Mouse (Mus musculus) lung, adult 2 months (tissue): ENCODE results near the gene Adm. TPM values are rescaled to one million over a fixed set of nuclear protein-coding genes. Genes with fewer than 3 reads are reported as not detected.

Experiments used
- DNase-seq: peaks from one replicate; pipeline ENCODE4 v3.0.0; 2022
- H3K4me1 ChIP-seq: fragments of 200-500 bp; 2 replicates; pipeline ENCODE4 v1.6.1; 2011; ENCODE audit warnings: low read length; ENCODE audit not compliant: control insufficient read depth, insufficient read depth
- H3K4me3 ChIP-seq: fragments of 200-500 bp; replicated peaks from 2 replicates; pipeline ENCODE3; 2011; ENCODE audit warnings: low read depth, mild to moderate bottlenecking, control low read depth, low read length; ENCODE audit errors: extremely low read depth
- CTCF ChIP-seq: fragments of 200-500 bp; IDR thresholded peaks from 2 replicates; pipeline ENCODE4 v1.5.1; 2011; ENCODE audit warnings: mild to moderate bottlenecking, low read length, control low read depth; ENCODE audit not compliant: insufficient read depth
- POLR2A ChIP-seq: fragments of 200-500 bp; IDR thresholded peaks from 2 replicates; pipeline ENCODE4 v1.6.1; 2011; ENCODE audit warnings: low read depth, mild to moderate bottlenecking, control low read depth, low read length, borderline replicate concordance; ENCODE audit errors: extremely low read depth
- WGBS: fragments of 180-500 bp; shearing (Covaris S2); methylation state at CpG from one replicate; pipeline ENCODE4 v1.1.7; 2018; 5-methylcytosine and 5-hydroxymethylcytosine counted together
- polyA plus RNA-seq: library from polyadenylated mRNA; depleted of rRNA; stranded (reverse); fragments of >200 nt; gene quantifications from 2 replicates; pipeline ENCODE4 v1.2.3, GENCODE M21; 2012

The Adm gene
- polyA plus RNA-seq, 1 experiment = 11.3 TPM

DNA sequence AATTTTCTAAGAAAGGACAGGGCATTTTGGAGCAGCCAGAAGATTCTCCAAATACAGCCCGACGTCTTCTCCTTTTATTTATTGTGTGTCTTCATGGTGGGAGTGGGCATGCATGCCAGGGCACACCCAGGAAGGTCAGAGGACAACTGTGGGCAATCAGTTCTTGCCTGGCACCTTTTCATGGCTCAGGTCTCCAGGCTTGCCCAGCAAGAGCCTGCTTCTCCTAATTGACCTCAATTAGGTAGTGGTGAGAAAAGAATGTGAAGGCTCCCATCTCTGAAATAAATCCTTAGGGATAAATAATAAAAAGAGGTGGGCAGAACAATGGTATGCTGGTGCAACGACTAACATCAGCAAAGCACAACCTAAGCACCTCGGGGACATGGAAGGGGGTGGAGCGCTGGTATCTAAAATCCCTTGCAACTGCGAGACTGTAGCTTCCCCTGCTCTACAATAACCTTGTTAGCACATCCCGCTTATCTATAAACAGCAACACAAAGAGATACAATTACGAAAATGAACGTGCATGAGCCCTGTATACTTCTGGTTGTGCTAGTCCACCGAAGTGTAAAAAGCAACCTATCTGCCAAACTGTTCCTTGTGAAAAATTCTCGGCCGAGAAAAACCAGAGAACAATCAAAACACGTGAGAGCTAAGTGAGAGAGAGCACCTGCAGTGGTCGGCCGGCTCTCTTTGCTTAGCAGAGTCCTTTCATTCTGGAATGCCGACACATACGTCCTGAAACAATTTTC lies 13.9 kb upstream of the Adm start:
- WGBS = 4% methylated on average over 17 of the region's 17 CpGs
- peaks cover 12% of the 10 kb centered on the region for H3K4me1 ChIP-seq
- peak overlapping the region; percentile 88 for H3K4me3 ChIP-seq
- no peak for TF ChIP-seq POLR2A
- no peak for TF ChIP-seq CTCF
- DNase-seq = no peak

- H3K4me1 ChIP-seq = peaks cover 12% of the 10 kb centered on the region
- TF ChIP-seq CTCF (no peak), POLR2A (peak; percentile 76; the same call in 1 of the 2 replicates)
- H3K4me3 ChIP-seq = peak within 1 kb of the TSS; percentile 88
- 1% methylated on average over 123 of the region's 127 CpGs for WGBS
- peak; percentile 83 for DNase-seq
These were observed 13.1 kb upstream of the Adm start, which contains the start of gene Sbf2 for GRCm38 (mm10) chr7:110614133-110615063. TSS of gene Sbf2 (minus strand) at chr7:110614922.

DNA sequence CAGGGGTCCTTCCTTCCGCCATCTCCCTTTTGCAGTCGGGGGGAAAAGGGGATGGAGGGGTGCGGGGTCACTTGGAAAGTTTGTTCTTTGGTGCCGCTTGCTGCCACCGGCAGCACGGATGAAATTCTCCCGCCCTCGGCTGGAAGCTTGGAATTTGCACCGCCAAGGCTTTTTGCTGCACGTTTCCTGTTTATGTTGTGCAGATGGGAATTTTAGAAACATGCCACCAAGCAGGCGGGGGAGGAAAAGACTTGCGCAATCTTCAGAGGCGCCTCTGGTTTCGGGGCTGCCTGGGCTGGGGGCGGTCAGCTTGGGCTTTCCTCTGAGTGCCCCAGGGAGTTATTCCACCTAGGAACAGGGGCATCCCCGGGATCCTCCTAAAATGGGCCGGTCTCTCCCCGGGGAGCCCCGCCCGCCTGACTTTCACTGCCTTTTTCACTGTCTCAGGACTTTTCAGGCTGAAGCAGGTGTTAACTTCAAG lies 12.3 kb upstream of the Adm start:
- Histone ChIP-seq H3K4me3 (peak overlapping the region; percentile 88), H3K4me1 (peaks cover 12% of the 10 kb centered on the region)
- peak; percentile 75 for DNase-seq
- TF ChIP-seq CTCF (no peak), POLR2A (peak; percentile 26; the same call in 1 of the 2 replicates)
- under 1% methylated on average over 20 of the region's 20 CpGs for WGBS

DNA sequence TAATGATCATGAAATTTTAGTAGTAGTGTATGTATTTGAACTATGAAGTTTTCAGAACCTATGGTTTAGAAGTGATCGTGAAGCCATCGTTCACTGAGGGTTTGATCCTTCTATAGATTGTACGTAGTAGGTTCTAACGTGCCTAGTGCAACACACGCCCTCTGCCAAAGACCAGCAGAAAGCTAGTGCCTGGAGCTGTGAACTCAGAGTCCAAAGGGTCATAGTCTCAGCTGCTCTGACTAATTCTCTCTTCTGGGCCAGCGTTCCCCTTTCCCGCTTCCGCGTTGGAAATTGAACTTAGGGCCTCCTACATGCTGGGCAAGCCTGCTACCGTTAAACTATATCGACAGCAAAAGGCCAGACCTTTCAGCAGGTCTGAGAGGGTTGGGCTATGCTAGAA lies 11.7 kb upstream of the Adm start:
- no peak for DNase-seq
- Histone ChIP-seq H3K4me3 (peak overlapping the region; percentile 28), H3K4me1 (peaks cover 12% of the 10 kb centered on the region)
- WGBS = 37% methylated on average over 11 of the region's 11 CpGs
- no peak for TF ChIP-seq CTCF
- TF ChIP-seq POLR2A = no peak

- no peak for DNase-seq
- no peak for TF ChIP-seq POLR2A
- TF ChIP-seq CTCF = no peak
- Histone ChIP-seq H3K4me1 (peaks cover 5% of the 10 kb centered on the region; the same call in 1 of the 2 replicates), H3K4me3 (no peak overlapping the region)
- WGBS = 21% methylated on average over 9 of the region's 9 CpGs
These were observed 8.3 kb upstream of the Adm start for GRCm38 (mm10) chr7:110619086-110619611.

- no peak for DNase-seq
- 56% methylated on average over 2 of the region's 2 CpGs for WGBS
- Histone ChIP-seq H3K4me1 (peaks cover 10% of the 10 kb centered on the region), H3K4me3 (no peak overlapping the region)
- TF ChIP-seq CTCF = no peak
- no peak for TF ChIP-seq POLR2A
These were observed 3.4 kb upstream of the Adm start for GRCm38 (mm10) chr7:110624067-110624466.

GRCm38 (mm10) chr7:110624961-110625360 lies 2.5 kb upstream of the Adm start:
- H3K4me1 ChIP-seq = peaks cover 10% of the 10 kb centered on the region
- DNase-seq = peak; percentile 74
- no peak for TF ChIP-seq POLR2A
- TF ChIP-seq CTCF = no peak
- H3K4me3 ChIP-seq = no peak overlapping the region
- 62% methylated on average over 13 of the region's 13 CpGs for WGBS

DNA sequence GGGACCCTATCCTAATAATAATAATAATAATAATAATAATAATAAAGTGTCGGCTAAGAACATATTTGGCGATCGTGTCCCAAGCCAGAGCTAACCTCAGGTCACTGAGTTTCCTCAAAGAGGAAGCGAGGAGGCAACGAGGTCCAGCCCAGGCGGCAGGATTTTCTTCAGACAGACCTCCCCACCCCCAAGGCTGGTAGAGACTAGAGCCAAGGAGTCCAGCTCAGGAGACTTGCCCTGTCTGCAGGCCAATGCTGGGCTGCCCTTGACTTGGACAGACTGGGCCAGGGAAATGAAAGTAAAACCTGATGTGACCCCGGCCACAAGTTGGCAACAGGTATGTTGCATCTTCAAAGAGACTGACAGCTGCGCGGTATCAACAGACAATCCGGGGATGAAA lies 2.0 kb upstream of the Adm start:
- no peak overlapping the region for H3K4me3 ChIP-seq
- DNase-seq = no peak
- no peak for TF ChIP-seq POLR2A
- TF ChIP-seq CTCF = no peak
- 64% methylated on average over 10 of the region's 10 CpGs for WGBS
- peaks cover 10% of the 10 kb centered on the region for H3K4me1 ChIP-seq

DNA sequence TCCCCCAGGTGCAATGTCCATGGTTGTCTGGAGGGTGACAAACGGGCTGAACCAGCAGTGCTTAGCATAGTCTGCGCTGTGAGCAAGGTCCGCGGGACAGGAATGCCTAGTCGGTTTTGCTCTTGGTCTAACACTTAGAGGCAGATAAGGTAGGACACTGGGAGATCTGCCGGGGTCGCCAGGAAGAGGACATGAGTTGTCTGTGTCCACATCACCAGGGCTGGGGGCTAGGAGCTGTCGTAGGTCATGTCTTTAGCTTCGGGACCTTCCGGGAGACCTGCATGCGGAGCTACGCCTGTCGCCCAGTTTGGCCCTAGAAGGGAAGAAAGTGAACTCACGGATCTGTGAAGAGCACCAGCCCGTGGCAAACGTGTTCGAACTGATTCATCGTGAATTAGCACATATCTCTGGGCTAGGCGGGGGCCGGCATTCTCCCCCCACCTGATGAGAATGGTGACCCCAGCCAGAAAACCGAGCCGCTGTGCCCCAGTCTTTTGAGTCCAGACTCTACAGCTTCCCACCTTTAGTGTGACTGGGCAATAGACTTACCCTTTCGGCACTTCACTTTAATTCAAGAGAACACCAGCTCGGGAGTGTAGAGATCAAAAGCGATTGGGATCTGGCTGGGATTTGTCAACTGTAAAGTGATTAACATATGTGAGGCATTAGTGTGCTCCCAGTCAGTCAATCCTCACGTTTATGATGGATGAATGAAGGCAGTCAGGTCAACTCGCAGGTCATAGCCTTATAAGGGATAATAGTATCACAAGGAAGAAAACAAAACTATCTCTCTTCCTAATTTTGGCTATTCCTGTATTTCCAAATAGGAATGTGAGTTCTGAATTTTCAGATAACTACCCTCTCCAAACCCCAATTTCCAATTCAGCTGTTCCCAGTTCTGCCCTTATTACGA lies 1.0 kb upstream of the Adm start:
- peak; percentile 37 for DNase-seq
- WGBS = 29% methylated on average over 28 of the region's 28 CpGs
- H3K4me1 ChIP-seq = peaks cover 13% of the 10 kb centered on the region

More for the DNA sequence above, 1.0 kb upstream of the Adm start:
- no peak overlapping the region for H3K4me3 ChIP-seq
- TF ChIP-seq CTCF = no peak
- TF ChIP-seq POLR2A = no peak
